Mouse (Mus musculus): ENCODE measurements at regions not wholly inside any gene's neighbourhood (a gene's known extent, or its start where the extent isn't known, plus 50 kb on each side); places are given as distances from the start of the nearest gene placed in this dataset.

DNA sequence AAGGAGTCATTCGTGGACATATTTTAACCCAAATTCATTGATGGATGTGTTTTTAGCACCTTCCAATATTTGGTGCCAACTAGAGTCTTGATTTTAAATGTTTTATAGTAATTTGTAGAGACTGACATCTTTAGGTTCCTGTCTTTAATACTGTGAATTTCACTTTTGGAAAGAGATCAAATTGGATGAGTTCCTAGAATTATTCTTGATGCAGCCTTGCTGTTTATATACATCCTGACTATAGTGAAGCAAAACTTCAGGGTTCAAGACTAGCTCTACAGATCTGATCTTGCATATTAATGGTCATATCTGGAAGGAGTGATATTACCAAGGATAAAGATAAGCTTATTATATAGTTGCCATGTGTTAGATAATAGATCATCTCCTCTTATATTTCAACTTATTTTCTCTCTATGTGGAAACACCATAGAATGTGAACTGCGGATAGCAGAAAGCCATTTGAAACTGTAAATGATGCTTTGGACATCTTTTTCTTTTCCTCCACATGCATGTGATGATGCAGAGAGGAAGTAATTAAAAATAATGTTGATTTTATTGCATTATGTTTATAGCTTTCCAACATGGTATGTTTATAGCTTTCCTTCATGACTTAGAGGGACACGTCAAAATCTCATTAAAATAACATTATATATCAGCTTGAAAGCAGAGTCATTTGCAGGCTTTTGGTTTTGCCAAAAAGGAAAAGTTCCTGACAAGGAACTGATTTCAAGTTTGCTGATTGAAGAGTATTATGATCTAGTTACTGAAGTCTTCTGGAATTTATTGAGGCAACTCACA lies 78.3 kb upstream of the Kcnj16 start:
- no peak for ATAC-seq (replicated peaks; ENCODE audit: poor library complexity)

DNA sequence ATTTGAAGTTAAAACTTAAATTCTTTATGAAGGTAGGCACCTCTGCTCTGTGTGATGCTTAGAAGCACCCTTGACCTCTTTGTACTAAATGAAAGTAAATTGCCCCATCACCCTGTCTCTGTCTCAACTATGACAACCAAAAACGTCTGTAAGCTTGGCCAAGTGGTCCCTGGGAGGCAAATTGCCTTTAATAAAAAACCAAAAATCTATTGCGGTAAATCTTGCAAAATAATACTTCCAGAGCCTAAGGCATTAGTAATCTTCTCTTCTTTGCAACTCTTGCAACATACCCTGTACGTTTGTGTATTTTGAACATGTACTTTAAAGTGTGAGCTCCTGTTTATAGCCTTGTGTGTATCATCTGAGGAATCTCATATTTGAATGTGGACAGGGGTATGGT lies 77.4 kb upstream of the Kcnj16 start:
- ATAC-seq (replicated peaks; ENCODE audit: poor library complexity), result peak; percentile 57; the same call in 1 of the 2 replicates

DNA sequence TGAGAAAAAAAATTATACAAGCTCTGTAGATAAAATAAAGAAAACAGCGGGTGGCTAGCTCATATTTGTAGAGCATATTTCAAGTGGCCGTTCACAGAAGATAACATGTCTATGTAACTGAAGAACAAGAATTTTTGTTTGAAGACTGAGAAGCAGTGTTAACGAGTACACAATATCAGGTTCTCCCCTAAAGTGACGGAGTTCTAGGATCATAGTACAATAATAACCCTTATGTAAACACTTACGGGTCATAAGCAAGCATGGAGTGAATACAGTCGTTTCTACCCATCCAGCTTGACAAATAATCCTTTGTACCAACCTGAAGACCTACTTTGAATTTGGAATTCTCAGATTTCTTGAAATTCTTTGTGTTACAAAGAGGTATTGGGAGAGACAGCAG lies 64.9 kb upstream of the Kcnj16 start:
- no peak for ATAC-seq (replicated peaks; ENCODE audit: poor library complexity)

Data from megakaryocyte progenitor cell, adult 5-6 weeks (primary cell).